Mouse (Mus musculus): Measurements from ENCODE around the gene Nptxr. TPM values are rescaled to one million over a fixed set of nuclear protein-coding genes. Genes with fewer than 3 reads are reported as not detected.

Nptxr gene
- polyA plus RNA-seq, 1 experiment, result 88.0 TPM

GRCm38 (mm10) chr15:79805246-79805645 is 680 bp upstream of the Nptxr start:
- peaks cover 39% of the 10 kb centered on the region for H3K4me1 ChIP-seq (ENCODE audit: control insufficient read depth, insufficient read depth, low read length)
- H3K4me3 ChIP-seq (replicated peaks; ENCODE audit: insufficient read depth, low read depth, low read length), result peak overlapping the region; percentile 68
- no peak for TF ChIP-seq POLR2A (IDR thresholded peaks at IDR 0.05; ENCODE audit: borderline replicate concordance, insufficient read depth, low read length)
- TF ChIP-seq CTCF (IDR thresholded peaks at IDR 0.05; ENCODE audit: borderline replicate concordance, insufficient read depth, low read depth, low read length), result no peak
- no peak for DNase-seq
- 47% methylated on average over 8 of the region's 8 CpGs for WGBS
- H3K27ac ChIP-seq (ENCODE audit: insufficient read depth, low read length), result 0 out of 2 replicates have a peak overlapping the region, but pooled peaks have one; percentile 82
- H3K27me3 ChIP-seq (ENCODE audit: control insufficient read depth, insufficient read depth, low read length), result no peaks in the 10 kb centered on the region

- peaks cover 31% of the 10 kb centered on the region for H3K4me1 ChIP-seq (ENCODE audit: control insufficient read depth, insufficient read depth, low read length)
- WGBS, result 1% methylated on average over 81 of the region's 81 CpGs
- peak overlapping the region; percentile 68 for H3K4me3 ChIP-seq (replicated peaks; ENCODE audit: insufficient read depth, low read depth, low read length)
- DNase-seq, result peak; percentile 50 to 63
- TF ChIP-seq CTCF (IDR thresholded peaks at IDR 0.05; ENCODE audit: borderline replicate concordance, insufficient read depth, low read depth, low read length) (no peak), POLR2A (IDR thresholded peaks at IDR 0.05; ENCODE audit: borderline replicate concordance, insufficient read depth, low read length) (no peak)
- peak overlapping the region; percentile 82 for H3K27ac ChIP-seq (ENCODE audit: insufficient read depth, low read length)
- H3K27me3 ChIP-seq (ENCODE audit: control insufficient read depth, insufficient read depth, low read length), result no peaks in the 10 kb centered on the region
These were observed 824 bp downstream of the Nptxr start for GRCm38 (mm10) chr15:79803533-79804351.

- Histone ChIP-seq H3K4me3 (replicated peaks; ENCODE audit: insufficient read depth, low read depth, low read length) (peak overlapping the region; percentile 21), H3K27me3 (ENCODE audit: control insufficient read depth, insufficient read depth, low read length) (no peaks in the 10 kb centered on the region), H3K27ac (ENCODE audit: insufficient read depth, low read length) (peak overlapping the region; percentile 2), H3K4me1 (ENCODE audit: control insufficient read depth, insufficient read depth, low read length) (peaks cover 41% of the 10 kb centered on the region)
- 10% methylated on average over 4 of the region's 4 CpGs for WGBS
- DNase-seq, result peak; percentile 81 to 86
- TF ChIP-seq POLR2A (IDR thresholded peaks at IDR 0.05; ENCODE audit: borderline replicate concordance, insufficient read depth, low read length) (no peak), CTCF (IDR thresholded peaks at IDR 0.05; ENCODE audit: borderline replicate concordance, insufficient read depth, low read depth, low read length) (no peak)
These were observed 2.3 kb downstream of the Nptxr start for GRCm38 (mm10) chr15:79802304-79802703.

GRCm38 (mm10) chr15:79801646-79802045 is 2.9 kb downstream of the Nptxr start:
- TF ChIP-seq POLR2A (IDR thresholded peaks at IDR 0.05; ENCODE audit: borderline replicate concordance, insufficient read depth, low read length) (no peak), CTCF (IDR thresholded peaks at IDR 0.05; ENCODE audit: borderline replicate concordance, insufficient read depth, low read depth, low read length) (no peak)
- WGBS, result 36% methylated on average over 2 of the region's 2 CpGs
- Histone ChIP-seq H3K27ac (ENCODE audit: insufficient read depth, low read length) (peak overlapping the region; percentile 2; the same call in 1 of the 2 replicates), H3K4me3 (replicated peaks; ENCODE audit: insufficient read depth, low read depth, low read length) (peak overlapping the region; percentile 21), H3K4me1 (ENCODE audit: control insufficient read depth, insufficient read depth, low read length) (peaks cover 48% of the 10 kb centered on the region), H3K27me3 (ENCODE audit: control insufficient read depth, insufficient read depth, low read length) (no peaks in the 10 kb centered on the region)
- no peak for DNase-seq

GRCm38 (mm10) chr15:79800701-79801100 is 3.9 kb downstream of the Nptxr start:
- no peak for TF ChIP-seq POLR2A (IDR thresholded peaks at IDR 0.05; ENCODE audit: borderline replicate concordance, insufficient read depth, low read length)
- no peak for TF ChIP-seq CTCF (IDR thresholded peaks at IDR 0.05; ENCODE audit: borderline replicate concordance, insufficient read depth, low read depth, low read length)
- H3K4me1 ChIP-seq (ENCODE audit: control insufficient read depth, insufficient read depth, low read length), result peaks cover 55% of the 10 kb centered on the region
- H3K27me3 ChIP-seq (ENCODE audit: control insufficient read depth, insufficient read depth, low read length), result no peaks in the 10 kb centered on the region
- DNase-seq, result peak; percentile 59 to 63
- H3K4me3 ChIP-seq (replicated peaks; ENCODE audit: insufficient read depth, low read depth, low read length), result peak overlapping the region; percentile 34
- no peak overlapping the region for H3K27ac ChIP-seq (ENCODE audit: insufficient read depth, low read length)
- 10% methylated on average over 11 of the region's 11 CpGs for WGBS

GRCm38 (mm10) chr15:79798591-79798990 is 6.0 kb downstream of the Nptxr start:
- Histone ChIP-seq H3K27me3 (ENCODE audit: control insufficient read depth, insufficient read depth, low read length) (no peaks in the 10 kb centered on the region), H3K4me3 (replicated peaks; ENCODE audit: insufficient read depth, low read depth, low read length) (no peak overlapping the region), H3K4me1 (ENCODE audit: control insufficient read depth, insufficient read depth, low read length) (peaks cover 70% of the 10 kb centered on the region), H3K27ac (ENCODE audit: insufficient read depth, low read length) (peak overlapping the region; percentile 36; the same call in 1 of the 2 replicates)
- 46% methylated on average over 10 of the region's 10 CpGs for WGBS
- no peak for TF ChIP-seq POLR2A (IDR thresholded peaks at IDR 0.05; ENCODE audit: borderline replicate concordance, insufficient read depth, low read length)
- no peak for TF ChIP-seq CTCF (IDR thresholded peaks at IDR 0.05; ENCODE audit: borderline replicate concordance, insufficient read depth, low read depth, low read length)
- DNase-seq, result peak in 1 of 2 experiments; percentile 26

GRCm38 (mm10) chr15:79797680-79798079 is 6.9 kb downstream of the Nptxr start:
- Histone ChIP-seq H3K4me3 (replicated peaks; ENCODE audit: insufficient read depth, low read depth, low read length) (no peak overlapping the region), H3K27me3 (ENCODE audit: control insufficient read depth, insufficient read depth, low read length) (no peaks in the 10 kb centered on the region), H3K4me1 (ENCODE audit: control insufficient read depth, insufficient read depth, low read length) (peaks cover 76% of the 10 kb centered on the region), H3K27ac (ENCODE audit: insufficient read depth, low read length) (peak overlapping the region; percentile 36; the same call in 1 of the 2 replicates)
- TF ChIP-seq POLR2A (IDR thresholded peaks at IDR 0.05; ENCODE audit: borderline replicate concordance, insufficient read depth, low read length) (no peak), CTCF (IDR thresholded peaks at IDR 0.05; ENCODE audit: borderline replicate concordance, insufficient read depth, low read depth, low read length) (no peak)
- WGBS, result 12% methylated on average over 8 of the region's 8 CpGs
- peak; percentile 55 to 56 for DNase-seq

- H3K27ac ChIP-seq (ENCODE audit: insufficient read depth, low read length), result peak overlapping the region; percentile 10; the same call in 1 of the 2 replicates
- TF ChIP-seq CTCF (IDR thresholded peaks at IDR 0.05; ENCODE audit: borderline replicate concordance, insufficient read depth, low read depth, low read length) (no peak), POLR2A (IDR thresholded peaks at IDR 0.05; ENCODE audit: borderline replicate concordance, insufficient read depth, low read length) (no peak)
- 39% methylated on average over 7 of the region's 7 CpGs for WGBS
These were observed 7.5 kb downstream of the Nptxr start for GRCm38 (mm10) chr15:79797096-79797495.

More at GRCm38 (mm10) chr15:79797096-79797495, 7.5 kb downstream of the Nptxr start:
- H3K4me1 ChIP-seq (ENCODE audit: control insufficient read depth, insufficient read depth, low read length), result peaks cover 79% of the 10 kb centered on the region
- DNase-seq, result no peak
- H3K27me3 ChIP-seq (ENCODE audit: control insufficient read depth, insufficient read depth, low read length), result no peaks in the 10 kb centered on the region
- H3K4me3 ChIP-seq (replicated peaks; ENCODE audit: insufficient read depth, low read depth, low read length), result no peak overlapping the region

All from cerebellum, adult 2 months (tissue).